Mouse (Mus musculus): ENCODE measurements around the gene Fabp7.
A peak's percentile ranks its signal among the peaks of the same experiment; 100 is the strongest.

Gene Fabp7

DNA sequence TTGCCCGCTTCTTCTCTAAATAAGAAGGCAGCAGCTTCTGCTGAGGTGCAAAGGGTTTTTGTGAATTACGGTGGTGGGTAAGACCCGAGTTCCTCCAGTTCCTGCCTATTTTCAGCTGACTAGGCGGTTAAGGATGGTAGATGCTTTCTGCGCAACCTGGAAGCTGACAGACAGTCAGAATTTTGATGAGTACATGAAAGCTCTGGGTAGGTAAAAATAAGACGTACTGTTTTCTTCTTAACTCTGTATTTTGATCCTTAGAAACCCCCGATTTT is at the start of gene Fabp7:
Gene Fabp7, plus strand, starts transcription at position 6 of the 275 bp plus-strand sequence.
- no peak for DNase-seq

DNA sequence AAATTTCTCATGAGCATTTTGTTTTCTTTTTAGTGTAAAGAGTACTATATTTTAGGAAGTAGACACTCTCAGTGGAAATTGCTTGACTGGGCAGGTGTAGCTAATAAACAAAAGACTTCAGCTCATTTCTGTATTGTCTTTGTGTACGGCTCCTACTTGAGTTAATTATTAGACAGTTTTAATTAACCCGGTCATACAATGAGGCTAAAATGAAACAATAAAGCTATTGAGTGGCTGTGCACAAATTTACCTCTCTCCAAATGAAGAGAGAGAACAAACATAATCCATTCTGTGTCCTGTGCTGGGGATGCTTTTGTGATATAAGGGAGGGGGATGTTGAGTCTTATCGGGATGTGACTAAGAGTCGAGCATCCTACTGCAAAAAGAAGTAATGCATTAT is 43.9 kb upstream of the Fabp7 start:
- DNase-seq, result no peak

DNA sequence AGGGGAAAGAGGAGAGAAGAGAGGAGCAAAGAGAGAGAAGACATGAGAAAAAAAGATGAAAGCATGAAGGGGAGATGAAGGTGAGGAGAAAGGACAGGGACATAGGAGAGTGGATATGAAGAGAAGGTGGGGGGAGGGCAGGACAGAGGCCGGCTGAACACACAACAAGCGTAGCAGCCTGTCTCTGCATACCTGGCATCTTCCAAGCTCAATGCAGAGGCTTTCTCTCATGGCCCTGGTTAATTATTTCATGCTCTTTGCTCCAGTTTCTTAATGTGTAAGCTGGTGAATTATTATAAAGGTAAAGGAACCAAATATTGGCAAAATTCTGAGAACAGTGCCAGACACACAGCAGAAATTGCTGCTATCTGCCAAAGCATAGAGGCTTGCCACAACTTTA is 43.3 kb upstream of the Fabp7 start:
- DNase-seq, result peak; percentile 76

GRCm38 (mm10) chr10:57743045-57743444 is 41.6 kb upstream of the Fabp7 start:
- no peak for DNase-seq

DNA sequence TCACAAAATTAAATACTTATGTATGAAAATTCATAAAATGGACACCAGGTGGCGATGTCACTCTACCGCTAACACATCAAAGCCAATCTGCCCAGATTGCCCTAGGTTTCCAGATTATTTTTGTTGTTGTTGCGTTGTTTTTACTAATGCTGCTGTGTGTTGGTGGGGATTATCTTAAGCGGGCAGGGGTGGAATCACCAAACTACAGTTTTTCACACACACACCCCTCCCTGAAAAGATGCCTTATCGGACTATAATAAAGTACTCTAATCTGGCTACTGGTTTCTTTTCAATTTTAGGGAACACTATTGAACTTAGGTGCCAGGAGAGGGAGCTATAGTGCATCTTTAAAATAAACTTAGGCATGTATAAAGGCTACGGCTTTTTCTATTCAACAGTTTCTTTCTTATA is 41.1 kb upstream of the Fabp7 start:
- peak; percentile 78 for DNase-seq

DNA sequence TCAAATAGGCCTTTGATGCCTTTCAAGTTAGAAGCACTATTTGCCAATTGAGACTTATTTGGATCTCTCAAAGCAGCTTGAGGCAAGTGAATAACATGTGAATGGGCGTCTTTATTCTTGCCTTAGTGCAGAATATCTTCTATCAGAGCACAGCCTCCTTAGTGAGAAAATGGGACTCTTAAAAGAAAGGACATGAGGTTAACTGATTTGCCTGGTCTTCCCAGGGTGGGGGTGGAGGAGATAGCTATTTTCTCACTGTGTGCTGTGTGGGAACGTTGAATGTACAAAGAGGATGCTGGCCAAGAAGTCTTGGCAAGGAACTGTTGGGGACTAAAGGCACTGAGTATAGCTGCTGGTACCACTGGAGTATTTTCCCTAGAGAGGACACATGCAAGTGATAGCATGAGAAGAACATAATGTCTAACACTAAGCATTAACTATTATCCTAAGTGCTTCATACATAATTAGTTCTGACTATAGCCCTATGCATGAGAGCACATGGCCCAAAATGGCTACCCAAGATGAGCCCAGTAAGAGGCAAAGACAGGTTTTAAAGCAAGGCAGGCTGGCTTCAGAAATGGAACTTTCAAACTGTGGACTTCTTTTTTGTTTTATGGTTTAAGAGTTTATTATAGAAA is 40.4 kb upstream of the Fabp7 start:
- DNase-seq, result no peak

GRCm38 (mm10) chr10:57745452-57745851 is 39.2 kb upstream of the Fabp7 start:
- DNase-seq, result no peak

- no peak for DNase-seq
These were observed 37.6 kb upstream of the Fabp7 start for GRCm38 (mm10) chr10:57747127-57747526.

DNA sequence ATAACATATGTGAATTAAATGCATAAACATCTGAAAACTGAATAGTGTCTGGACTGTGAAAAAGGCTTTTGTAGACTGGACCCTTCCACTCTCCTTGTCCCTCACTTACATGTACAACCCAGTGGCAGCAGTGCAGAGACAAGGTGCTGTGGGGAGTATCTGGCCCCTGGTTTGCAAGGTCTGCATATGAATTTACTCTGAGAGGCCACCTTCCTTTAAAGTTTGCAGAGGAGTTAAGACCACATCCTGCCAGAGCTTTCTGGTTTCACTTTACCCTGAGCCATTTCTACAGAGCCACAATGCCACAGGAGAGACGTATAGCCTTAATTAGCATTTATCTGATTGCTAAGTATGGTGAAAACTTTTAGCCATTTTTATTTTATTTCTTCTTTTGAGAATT is 31.3 kb upstream of the Fabp7 start:
- no peak for DNase-seq

GRCm38 (mm10) chr10:57755201-57755736 is 29.4 kb upstream of the Fabp7 start:
- DNase-seq, result peak; percentile 51

DNA sequence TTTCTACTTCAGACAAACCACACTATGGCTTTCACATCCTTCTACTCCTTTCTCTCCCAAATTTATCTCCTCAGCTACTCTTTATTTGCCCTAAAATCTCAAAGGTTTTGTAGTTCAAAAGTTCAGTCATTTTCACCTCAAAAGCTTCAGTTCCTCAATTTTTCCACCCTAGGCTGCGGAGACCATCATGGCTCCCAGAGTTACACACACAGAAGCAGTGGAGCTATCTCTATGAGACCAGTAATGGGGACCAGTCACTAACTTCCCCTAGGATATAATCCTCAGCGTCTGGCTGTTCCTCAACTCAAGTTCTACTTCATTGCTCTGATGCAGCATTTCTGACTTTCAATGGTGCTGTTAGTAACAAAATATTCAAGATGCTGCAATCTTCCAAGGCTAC is 25.7 kb upstream of the Fabp7 start:
- no peak for DNase-seq

GRCm38 (mm10) chr10:57760694-57761093 is 24.0 kb upstream of the Fabp7 start:
- DNase-seq, result no peak

DNA sequence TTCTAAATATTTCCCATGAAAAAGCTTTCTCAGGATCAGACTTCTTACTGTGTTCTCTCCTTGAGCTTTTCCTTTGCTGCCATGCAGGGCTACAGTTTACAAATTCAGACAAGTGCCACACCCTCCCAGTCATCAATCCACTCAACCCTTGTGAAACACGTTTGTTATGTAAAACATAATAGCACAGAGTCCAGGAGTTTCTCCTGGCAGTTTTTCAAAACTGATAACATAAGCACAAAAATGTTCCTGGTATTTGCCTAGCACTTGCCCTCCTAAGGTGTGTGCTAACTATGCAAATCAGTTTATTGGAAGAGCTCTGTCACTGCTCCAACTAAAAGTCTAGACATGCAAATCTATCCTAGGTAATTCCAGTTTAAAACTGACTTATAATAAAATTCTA is 21.6 kb upstream of the Fabp7 start:
- no peak for DNase-seq

GRCm38 (mm10) chr10:57783289-57784130 is 1.2 kb upstream of the Fabp7 start:
- DNase-seq, result no peak

DNA sequence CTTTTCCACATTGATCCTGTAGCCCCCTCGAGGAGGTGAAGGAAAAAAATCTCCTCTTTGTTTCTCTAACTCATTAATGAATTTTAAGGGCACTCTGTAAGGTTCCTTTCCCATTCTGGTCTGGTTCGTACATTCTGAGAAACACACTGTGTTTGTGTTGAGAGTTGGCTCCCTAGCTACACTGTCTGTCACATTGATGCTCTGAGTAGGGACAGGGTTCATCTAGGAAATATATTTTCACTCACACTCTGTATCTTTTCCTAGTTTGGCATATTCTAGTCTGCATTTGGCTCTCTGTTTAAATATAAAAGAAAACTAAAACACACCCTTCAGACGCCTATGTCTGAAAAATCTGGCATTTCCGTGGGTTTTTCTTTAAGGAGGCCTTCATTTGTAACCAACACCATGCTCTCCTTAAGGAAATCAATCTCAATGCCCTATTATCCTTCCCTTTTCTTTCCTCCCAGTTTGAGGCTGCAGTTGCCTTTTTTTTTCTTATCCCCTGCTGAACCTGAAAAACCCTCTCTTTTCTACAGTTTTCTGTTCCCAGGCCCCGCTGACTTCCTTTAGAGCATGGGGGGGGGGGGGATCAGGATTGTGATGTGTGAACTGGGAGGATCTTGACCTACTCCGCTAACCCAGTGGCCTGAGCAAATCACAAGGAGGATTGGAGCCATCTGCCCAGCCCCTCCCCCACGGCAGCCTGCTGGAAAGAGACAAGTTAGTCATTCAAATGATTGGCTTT is 378 bp upstream of the Fabp7 start:
- peak; percentile 90 for DNase-seq

- DNase-seq, result no peak
These were observed 871 bp downstream of the Fabp7 start for GRCm38 (mm10) chr10:57785552-57785951.

GRCm38 (mm10) chr10:57792957-57793356 is 8.3 kb downstream of the Fabp7 start:
- no peak for DNase-seq

GRCm38 (mm10) chr10:57794018-57794417 is 9.3 kb downstream of the Fabp7 start, which contains the start of gene Smpdl3a:
TSS of gene Smpdl3a (plus strand) at chr10:57794335.
- DNase-seq, result no peak

GRCm38 (mm10) chr10:57794491-57795461 is 10.1 kb downstream of the Fabp7 start:
- peak; percentile 78 for DNase-seq

- DNase-seq, result no peak
These were observed 10.9 kb downstream of the Fabp7 start for GRCm38 (mm10) chr10:57795542-57795941.

GRCm38 (mm10) chr10:57796057-57796456 is 11.4 kb downstream of the Fabp7 start:
- DNase-seq, result peak; percentile 78

- no peak for DNase-seq
These were observed 14.8 kb downstream of the Fabp7 start for GRCm38 (mm10) chr10:57799486-57799885.

Measured in kidney, adult 9 months (tissue).